Mouse (Mus musculus) gastrocnemius, postnatal 4 days (tissue): ENCODE results near the gene Fbln1. TPM values are rescaled to one million over a fixed set of nuclear protein-coding genes. Genes with fewer than 3 reads are reported as not detected.
A peak's percentile ranks its signal among the peaks of the same experiment; 100 is the strongest.

ENCODE experiments used
- DNase-seq, 2 experiments: peaks; one replicate each; pipeline ENCODE4 v3.0.0; 2021 to 2022; ENCODE audit warnings: low spot score in 2 of 2, mixed read lengths in 2 of 2
- total RNA-seq, 2 experiments: library from RNA; stranded (reverse); gene quantifications; 2 replicates each; pipeline ENCODE4 v1.2.3; 2021

Fbln1 gene
- total RNA-seq, 2 experiments from 2014 or later = 41.1 to 42.4 TPM

GRCm38 (mm10) chr15:85233251-85233611 lies 27.5 kb downstream of the Fbln1 start:
- no peak for DNase-seq

- no peak for DNase-seq
Measured at GRCm38 (mm10) chr15:85233690-85234089, 27.9 kb downstream of the Fbln1 start.

- DNase-seq = peak in 1 of 2 experiments; percentile 32
Measured at GRCm38 (mm10) chr15:85238821-85239745, 33.3 kb downstream of the Fbln1 start.

GRCm38 (mm10) chr15:85240086-85240485 lies 34.3 kb downstream of the Fbln1 start:
- DNase-seq = no peak

GRCm38 (mm10) chr15:85241856-85242255 lies 36.1 kb downstream of the Fbln1 start:
- DNase-seq = no peak

GRCm38 (mm10) chr15:85244414-85245161 lies 38.8 kb downstream of the Fbln1 start:
- no peak for DNase-seq

GRCm38 (mm10) chr15:85245241-85246010 lies 39.7 kb downstream of the Fbln1 start:
- no peak for DNase-seq

- DNase-seq = no peak
Measured at GRCm38 (mm10) chr15:85246016-85246415, 40.3 kb downstream of the Fbln1 start.

- DNase-seq = no peak
Measured at GRCm38 (mm10) chr15:85246936-85247335, 41.2 kb downstream of the Fbln1 start.

- no peak for DNase-seq
Measured at GRCm38 (mm10) chr15:85248311-85248710, 42.6 kb downstream of the Fbln1 start.

- DNase-seq = peak in 1 of 2 experiments; percentile 44
Measured at GRCm38 (mm10) chr15:85249252-85249651, 43.5 kb downstream of the Fbln1 start.

GRCm38 (mm10) chr15:85250436-85250835 lies 44.7 kb downstream of the Fbln1 start:
- no peak for DNase-seq

GRCm38 (mm10) chr15:85252476-85252875 lies 46.7 kb downstream of the Fbln1 start:
- DNase-seq = no peak

GRCm38 (mm10) chr15:85257775-85258429 lies 52.2 kb downstream of the Fbln1 start:
- DNase-seq = peak in 1 of 2 experiments; percentile 70

GRCm38 (mm10) chr15:85262805-85263204 lies 57.1 kb downstream of the Fbln1 start:
- no peak for DNase-seq

GRCm38 (mm10) chr15:85266729-85267434 lies 61.1 kb downstream of the Fbln1 start:
- DNase-seq = peak; percentile 68 to 81

GRCm38 (mm10) chr15:85267891-85268290 lies 62.1 kb downstream of the Fbln1 start:
- no peak for DNase-seq

- DNase-seq = peak in 1 of 2 experiments; percentile 37
Measured at GRCm38 (mm10) chr15:85272988-85273387, 67.2 kb downstream of the Fbln1 start.

GRCm38 (mm10) chr15:85277221-85277620 lies 71.5 kb downstream of the Fbln1 start:
- DNase-seq = no peak

GRCm38 (mm10) chr15:85278986-85279385 lies 73.2 kb downstream of the Fbln1 start:
- DNase-seq = no peak
